Mouse (Mus musculus): ENCODE results near the gene Svs1. TPM values are rescaled to one million over a fixed set of nuclear protein-coding genes. Genes with fewer than 3 reads are reported as not detected.

Gene Svs1
- polyA plus RNA-seq, 1 experiment from 2014 or later = not detected

Other genes starting within 250 kb of the Svs1 start
- 14.4 and 16.2 TPM in 2 replicates for gene Gimap1, start 247.8 kb upstream of the Svs1 start, polyA plus RNA-seq (2014; fragmentation: Nextera tagmentation; extraction: Ambion mirVana)
- 5.5 and 8.2 TPM in 2 replicates for gene Gimap5, start 240.7 kb upstream of the Svs1 start, polyA plus RNA-seq (2014; fragmentation: Nextera tagmentation; extraction: Ambion mirVana)
- gene Gimap3, start 216.0 kb upstream of the Svs1 start, polyA plus RNA-seq (2014; fragmentation: Nextera tagmentation; extraction: Ambion mirVana) = not detected in 2 replicates
- gene Tmem176a, start 145.9 kb upstream of the Svs1 start, polyA plus RNA-seq (2014; fragmentation: Nextera tagmentation; extraction: Ambion mirVana) = 179 and 184 TPM in 2 replicates
- gene Tmem176b, start 145.4 kb upstream of the Svs1 start, polyA plus RNA-seq (2014; fragmentation: Nextera tagmentation; extraction: Ambion mirVana) = 324 and 329 TPM in 2 replicates
- gene Aoc1, start 114.0 kb upstream of the Svs1 start, polyA plus RNA-seq (2014; fragmentation: Nextera tagmentation; extraction: Ambion mirVana) = 0.18 TPM in 1 of 2 replicates, not detected in the other
- not detected in 2 replicates for gene 1600015I10Rik, start 57.0 kb upstream of the Svs1 start, polyA plus RNA-seq (2014; fragmentation: Nextera tagmentation; extraction: Ambion mirVana)
- gene Doxl2, start 11.9 kb upstream of the Svs1 start, polyA plus RNA-seq (2014; fragmentation: Nextera tagmentation; extraction: Ambion mirVana) = not detected in 2 replicates
- 0.31 and 0.45 TPM in 2 replicates for gene Gpnmb, start 49.7 kb downstream of the Svs1 start, polyA plus RNA-seq (2014; fragmentation: Nextera tagmentation; extraction: Ambion mirVana)
- 73.1 and 75.8 TPM in 2 replicates for gene Malsu1, start 86.9 kb downstream of the Svs1 start, polyA plus RNA-seq (2014; fragmentation: Nextera tagmentation; extraction: Ambion mirVana)
- 85.5 and 86.8 TPM in 2 replicates for gene Igf2bp3, start 228.1 kb downstream of the Svs1 start, polyA plus RNA-seq (2014; fragmentation: Nextera tagmentation; extraction: Ambion mirVana)